Mouse (Mus musculus): ENCODE results near the gene Mrps33.

Mrps33 gene

DNA sequence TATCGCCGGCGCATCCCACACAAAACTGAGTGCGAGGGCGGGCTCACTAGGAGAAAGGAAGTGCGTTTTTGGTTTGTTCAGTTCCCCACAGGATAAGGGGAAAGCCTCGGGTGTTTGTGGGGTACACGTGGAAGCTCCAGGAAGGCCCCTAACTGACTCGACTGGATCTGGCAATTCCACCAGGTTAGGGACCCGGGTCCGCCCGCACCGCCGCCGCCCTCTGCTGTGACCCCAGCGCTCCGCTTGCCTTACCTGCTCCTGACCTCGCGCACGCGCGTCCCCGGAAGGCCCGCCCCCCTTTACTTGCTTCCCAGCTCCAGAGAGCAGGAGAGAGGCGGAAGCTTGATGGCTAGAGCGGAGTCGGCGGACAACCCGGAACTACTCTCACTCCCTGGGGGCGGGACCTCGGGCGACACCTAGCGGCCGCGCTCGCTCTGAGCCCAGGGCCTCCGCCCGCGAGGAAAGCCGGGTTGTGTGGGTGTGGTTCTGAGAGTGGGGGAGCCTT lies at the start of gene Mrps33:
TSS of gene Mrps33 (minus strand) at position 377 of the 505 bp plus-strand sequence.
- TF ChIP-seq GATA4 (IDR thresholded peaks at IDR 0.05; ENCODE audit: insufficient replicate concordance, low read length): peak; percentile 62; the same call in 1 of the 2 replicates

DNA sequence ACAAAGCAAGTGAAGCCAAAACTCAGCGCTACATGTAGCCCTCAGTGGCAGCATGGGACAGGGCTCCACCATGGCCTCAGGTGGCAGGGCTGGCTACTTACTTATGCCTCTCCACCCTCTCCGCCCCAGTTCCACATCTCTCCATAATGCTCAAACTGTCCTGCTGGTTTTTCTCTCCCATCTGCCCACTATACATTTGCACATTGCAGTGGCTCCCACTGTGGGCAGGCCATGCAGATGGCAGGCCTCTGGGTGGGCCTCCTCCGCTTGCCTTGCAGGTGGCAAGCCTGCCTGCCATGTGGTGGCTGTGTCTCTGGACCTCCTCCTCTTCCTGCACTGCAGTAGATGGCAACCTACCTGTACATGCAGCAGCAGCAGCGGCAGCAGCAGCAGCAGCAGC lies 38.9 kb upstream of the Mrps33 start:
- TF ChIP-seq GATA4 (IDR thresholded peaks at IDR 0.05; ENCODE audit: insufficient replicate concordance, low read length): no peak

DNA sequence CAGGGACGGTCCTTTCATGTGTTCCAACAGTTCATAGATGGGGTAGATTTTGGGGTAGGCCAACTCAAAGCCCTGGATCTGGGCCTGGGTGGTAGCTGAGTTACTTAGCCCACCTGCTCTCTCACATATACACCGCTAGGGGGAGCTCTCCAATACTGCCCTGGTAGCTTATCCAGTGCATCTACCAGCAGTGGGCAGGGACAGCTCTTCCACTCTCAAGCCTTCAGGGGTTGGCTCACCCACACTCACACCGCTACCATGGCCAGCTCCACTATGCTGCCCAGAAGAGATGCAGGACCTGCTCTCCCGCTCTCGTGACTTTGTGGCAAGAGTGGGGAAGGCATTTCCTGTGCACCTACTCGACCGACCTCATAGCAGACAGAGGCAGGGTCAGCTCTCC lies 38.0 kb upstream of the Mrps33 start:
- TF ChIP-seq GATA4 (IDR thresholded peaks at IDR 0.05; ENCODE audit: insufficient replicate concordance, low read length): no peak

DNA sequence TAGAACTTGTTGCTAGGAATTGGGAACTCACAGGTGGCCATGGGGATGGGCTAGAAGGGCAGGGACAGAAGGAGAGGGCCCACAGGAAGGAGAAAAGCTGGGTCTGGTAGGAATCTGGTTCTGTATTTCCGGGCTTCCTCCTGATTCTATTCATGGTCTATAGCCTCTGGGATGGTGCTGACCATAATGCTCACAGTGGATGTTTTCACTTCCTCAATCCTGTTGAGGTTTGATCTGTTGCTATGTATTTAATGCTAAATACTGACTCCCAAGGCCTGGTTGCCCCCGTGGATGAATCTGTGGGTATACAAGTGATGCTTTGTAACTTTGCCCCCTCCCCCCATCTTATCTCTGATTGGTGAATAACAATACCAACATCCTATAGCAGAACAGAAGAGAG lies 36.8 kb upstream of the Mrps33 start:
- TF ChIP-seq GATA4 (IDR thresholded peaks at IDR 0.05; ENCODE audit: insufficient replicate concordance, low read length): no peak

DNA sequence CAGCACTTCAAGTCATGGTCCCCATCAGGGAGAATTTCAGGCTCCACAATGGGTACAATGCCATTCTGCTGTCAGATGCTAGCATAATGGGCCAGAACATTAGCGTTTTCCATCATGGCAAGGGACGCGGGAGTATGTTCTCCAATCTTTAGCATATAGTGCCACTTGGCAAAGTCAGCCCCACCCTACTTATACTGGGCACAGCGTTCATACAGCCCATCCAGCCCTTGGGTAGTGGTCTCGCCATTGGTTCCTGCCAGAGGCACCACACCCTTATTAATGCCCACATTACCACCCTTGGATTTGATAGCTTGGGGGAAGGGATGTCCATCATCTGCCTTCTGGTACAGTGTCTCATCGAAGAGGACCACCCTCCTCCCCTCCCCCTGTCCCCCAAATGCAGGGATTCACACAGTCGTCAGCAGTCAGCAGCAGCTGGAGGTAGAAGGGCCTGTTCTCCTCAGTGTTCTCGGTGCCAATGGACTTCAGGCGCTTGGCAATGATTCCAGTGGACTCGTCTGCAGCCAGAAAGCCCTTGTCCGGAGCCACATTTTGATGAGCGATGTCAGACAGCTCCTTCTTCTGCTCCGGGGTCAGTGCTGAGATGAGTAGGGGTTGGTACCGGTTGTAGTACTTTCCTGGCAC lies 33.0 kb upstream of the Mrps33 start:
- TF ChIP-seq GATA4 (IDR thresholded peaks at IDR 0.05; ENCODE audit: insufficient replicate concordance, low read length): no peak

DNA sequence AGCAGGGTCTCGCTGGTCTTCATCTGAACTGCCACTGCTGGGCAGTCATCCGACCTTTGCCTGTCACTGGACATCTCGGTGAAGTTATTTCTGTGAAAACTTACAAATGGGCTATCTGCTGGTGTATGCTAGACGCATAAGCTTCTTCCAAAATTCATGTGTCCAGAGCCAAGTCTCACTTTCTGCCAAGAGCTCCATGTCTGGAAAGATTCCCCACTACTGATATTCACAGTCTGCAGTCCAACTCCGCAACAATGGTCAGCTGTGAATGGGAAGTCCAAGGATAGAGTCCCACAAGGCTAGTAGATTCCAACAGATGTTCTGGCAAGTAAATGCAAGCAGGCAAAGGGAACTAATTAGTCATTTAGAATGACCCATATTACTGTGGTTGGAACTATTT lies 17.9 kb upstream of the Mrps33 start:
- no peak for TF ChIP-seq GATA4 (IDR thresholded peaks at IDR 0.05; ENCODE audit: insufficient replicate concordance, low read length)

DNA sequence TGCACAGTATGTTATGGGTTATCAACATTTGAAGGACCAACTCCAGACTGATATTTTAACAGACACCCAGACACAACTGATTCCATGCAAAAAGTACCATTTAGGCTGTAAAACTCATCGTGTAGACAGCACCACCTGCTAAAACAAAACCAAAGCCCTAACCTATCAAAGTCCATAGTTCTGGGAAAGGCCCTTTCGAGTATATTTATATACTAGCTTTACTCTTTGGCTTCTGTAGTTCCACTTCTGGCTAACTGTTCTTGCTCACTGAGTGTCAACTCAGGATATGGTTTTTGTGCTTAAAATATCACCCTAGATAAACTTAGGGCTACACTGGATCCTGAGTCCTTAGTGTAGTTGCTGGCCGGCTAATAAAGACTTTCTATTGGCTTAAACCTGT lies 10.5 kb upstream of the Mrps33 start:
- no peak for TF ChIP-seq GATA4 (IDR thresholded peaks at IDR 0.05; ENCODE audit: insufficient replicate concordance, low read length)

DNA sequence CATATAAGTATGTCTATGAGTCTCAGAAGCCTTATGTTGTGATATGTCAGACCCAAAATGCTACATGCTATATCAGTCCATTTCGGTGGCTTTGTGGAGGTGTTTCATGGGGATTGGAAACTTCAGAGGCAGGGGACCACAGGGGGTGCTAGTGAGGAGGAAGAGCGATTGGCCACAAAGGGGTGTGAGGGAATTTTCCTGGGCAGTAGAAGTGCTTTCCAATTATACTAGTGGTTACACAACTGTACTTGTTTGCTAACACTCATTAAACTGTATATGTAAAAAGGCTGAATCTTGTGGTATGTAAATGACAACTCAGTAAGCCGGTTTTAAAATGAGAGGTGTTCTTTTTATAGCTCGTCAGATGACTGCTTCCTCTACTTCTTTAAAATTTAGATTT lies 8.1 kb upstream of the Mrps33 start:
- TF ChIP-seq GATA4 (IDR thresholded peaks at IDR 0.05; ENCODE audit: insufficient replicate concordance, low read length): no peak

DNA sequence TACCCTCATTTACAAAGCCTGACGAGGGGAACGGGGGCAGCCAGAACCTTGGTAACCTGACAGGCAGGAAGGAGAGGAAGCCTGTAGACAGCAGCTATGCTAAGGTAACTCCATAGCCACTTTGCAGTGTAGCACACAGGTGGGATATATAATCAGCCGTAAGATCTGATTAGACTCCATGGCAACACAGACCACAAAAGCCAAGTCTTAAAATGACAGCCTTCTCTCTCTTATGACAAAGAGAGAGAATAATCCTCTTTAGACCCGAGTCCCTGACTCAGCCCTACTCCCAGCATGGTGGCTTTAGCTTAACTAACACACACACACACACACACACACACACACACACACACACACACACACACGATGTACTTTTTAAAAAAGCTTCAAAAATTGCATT lies 2.3 kb downstream of the Mrps33 start:
- TF ChIP-seq GATA4 (IDR thresholded peaks at IDR 0.05; ENCODE audit: insufficient replicate concordance, low read length): no peak

DNA sequence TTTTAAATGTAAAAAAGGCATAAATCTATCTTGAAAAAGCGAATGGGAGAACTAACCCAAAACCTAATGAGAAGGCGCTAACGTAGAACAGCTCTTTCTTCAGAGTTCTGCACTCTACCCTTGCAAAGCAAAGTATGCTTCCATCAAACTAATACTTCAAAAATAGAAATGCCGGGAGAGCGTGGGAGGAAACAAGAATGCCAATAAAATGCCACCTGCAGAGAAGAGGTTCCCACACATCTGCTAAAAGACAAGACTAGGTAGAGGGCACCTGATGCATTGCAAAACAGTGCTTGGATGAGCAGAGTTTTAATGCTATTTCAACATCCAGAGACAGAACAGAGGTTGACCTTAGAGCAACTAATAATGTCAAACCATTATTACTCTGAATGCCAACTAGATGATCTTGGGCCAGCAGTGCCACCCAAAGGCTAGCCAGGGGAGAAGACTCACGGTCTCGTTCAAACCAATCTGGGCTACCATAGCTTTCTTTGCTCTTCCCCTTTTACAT lies 3.7 kb downstream of the Mrps33 start:
- TF ChIP-seq GATA4 (IDR thresholded peaks at IDR 0.05; ENCODE audit: insufficient replicate concordance, low read length): no peak

DNA sequence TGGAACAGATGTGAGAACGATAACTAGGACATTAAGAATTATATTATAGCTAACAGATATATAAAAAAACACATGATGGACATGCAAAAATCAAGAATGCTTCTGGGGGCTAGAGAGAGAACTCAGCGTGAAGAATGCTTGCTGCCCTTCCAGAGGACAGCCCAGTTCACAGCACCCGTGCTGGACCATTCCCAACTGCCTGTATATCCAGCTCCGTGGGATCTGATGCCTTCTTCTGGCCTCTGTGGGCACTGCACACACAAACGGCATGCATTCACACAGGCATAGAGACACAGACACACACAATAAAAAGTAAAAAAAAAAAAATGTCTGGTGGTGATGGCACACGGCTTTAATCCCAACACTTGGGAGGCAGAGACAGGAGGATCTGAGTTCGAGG lies 4.5 kb downstream of the Mrps33 start:
- TF ChIP-seq GATA4 (IDR thresholded peaks at IDR 0.05; ENCODE audit: insufficient replicate concordance, low read length): no peak

DNA sequence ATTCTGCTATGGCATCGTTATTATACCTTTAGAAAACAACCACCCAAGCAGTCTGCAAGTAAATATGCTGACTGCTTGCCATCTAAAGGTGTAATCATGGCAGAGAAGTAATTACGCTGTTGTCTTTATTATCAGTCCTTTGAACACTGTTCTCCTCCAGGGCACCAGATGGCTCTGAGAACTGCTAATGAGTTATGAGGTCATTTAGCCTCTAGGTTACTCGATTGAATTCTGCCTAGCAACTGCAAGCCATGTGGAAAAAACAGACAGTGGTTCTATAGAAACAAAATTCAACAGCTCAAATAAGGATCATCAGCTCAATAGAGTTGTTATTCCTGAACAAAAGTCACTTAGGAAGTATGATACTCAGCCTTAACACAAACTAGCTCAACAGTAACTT lies 4.9 kb downstream of the Mrps33 start:
- no peak for TF ChIP-seq GATA4 (IDR thresholded peaks at IDR 0.05; ENCODE audit: insufficient replicate concordance, low read length)

DNA sequence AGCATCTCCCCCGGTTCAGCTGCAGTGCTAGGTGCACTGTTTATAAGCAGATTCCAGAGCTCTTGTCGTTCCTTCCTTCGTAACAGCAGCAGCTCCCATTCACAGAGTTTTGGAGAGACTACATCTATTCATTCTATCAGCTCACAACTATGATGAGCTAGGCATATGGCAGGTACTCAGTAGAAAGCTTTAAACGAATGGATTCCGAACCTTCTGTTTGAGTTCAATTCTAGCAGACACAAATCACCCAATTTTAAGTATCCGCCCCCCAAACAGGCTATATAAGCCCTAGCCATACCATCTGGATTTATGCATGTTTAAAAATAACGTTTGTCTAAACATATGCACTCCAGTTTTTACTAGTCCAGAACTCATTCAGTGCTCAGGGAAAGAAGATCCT lies 9.8 kb downstream of the Mrps33 start:
- no peak for TF ChIP-seq GATA4 (IDR thresholded peaks at IDR 0.05; ENCODE audit: insufficient replicate concordance, low read length)

DNA sequence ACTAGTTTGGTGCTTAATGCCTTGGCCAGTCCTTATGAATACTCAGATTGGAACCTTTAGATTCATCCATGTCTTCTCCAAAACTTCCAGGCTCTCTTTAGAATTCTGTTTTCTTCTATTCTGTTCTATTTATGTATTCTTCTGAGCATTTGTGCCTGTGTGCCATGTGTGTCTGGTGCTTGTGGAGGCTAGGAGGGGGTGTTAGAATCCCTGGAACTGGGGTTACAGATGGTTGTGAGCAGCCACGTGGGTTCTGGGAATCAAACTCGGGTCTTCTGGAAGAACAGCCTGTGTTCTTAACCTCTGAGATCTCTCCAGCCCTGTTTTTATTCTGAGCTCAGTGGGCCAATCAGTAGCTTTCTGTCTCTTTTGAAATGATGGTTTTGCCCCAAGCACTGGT lies 13.7 kb downstream of the Mrps33 start:
- no peak for TF ChIP-seq GATA4 (IDR thresholded peaks at IDR 0.05; ENCODE audit: insufficient replicate concordance, low read length)

DNA sequence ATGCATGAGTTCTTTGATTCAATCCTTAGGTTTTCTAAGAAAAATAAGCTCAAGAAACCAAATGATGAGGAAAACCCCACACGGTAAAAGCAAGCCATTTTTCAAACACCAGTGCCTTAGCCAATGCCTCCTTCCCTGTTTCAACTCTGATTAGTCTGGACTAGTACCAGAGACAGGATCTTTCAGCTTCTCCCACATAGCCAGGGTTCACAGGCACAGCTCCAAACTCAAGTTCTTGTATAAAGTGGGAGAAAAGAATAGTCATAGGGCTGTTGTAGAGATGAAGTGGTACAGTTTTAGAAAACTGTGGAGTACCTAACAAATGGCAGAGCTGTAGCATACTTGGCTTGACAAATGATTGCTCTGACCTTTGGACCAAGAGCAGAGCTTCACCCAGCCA lies 14.6 kb downstream of the Mrps33 start:
- no peak for TF ChIP-seq GATA4 (IDR thresholded peaks at IDR 0.05; ENCODE audit: insufficient replicate concordance, low read length)

DNA sequence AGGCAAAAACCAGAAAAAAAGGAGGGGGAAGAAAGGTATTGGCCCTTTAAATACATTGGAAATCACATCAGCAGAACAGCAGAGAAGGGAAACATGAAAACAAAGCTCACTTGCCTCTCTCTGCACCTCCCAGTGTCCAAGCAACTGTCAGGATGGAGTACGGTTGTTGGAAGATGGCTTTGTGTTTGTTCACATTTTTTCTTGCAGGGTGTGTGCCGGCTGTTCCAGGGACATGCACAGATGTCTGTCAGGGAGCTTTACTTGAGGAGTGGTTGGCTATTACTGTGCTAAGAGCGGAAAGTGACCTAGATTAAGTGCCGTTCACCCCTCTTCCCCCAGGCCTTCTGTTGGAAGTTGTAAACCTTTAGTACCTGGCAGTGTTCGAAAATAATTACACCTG lies 19.0 kb downstream of the Mrps33 start:
- TF ChIP-seq GATA4 (IDR thresholded peaks at IDR 0.05; ENCODE audit: insufficient replicate concordance, low read length): no peak

DNA sequence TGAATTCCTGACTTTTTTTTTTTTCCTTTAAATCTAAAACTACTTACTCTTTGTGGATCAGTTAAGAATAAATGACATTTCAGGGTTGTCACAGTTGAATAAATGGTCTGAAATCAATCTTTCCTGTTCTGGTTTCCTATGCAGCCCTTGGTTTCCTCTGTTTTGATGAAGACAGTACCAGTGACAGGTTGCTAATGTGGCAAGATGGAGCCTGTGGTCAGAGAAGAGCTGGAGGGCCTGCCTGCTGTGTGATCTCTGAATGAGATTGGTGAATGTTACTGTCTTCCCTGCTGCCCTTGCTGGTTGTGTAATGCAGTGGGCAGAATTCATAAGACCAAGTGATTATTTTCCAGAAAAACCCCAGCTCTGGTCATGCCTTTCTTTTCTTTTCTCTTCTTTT lies 22.4 kb downstream of the Mrps33 start:
- TF ChIP-seq GATA4 (IDR thresholded peaks at IDR 0.05; ENCODE audit: insufficient replicate concordance, low read length): no peak

Measured in liver, adult (tissue).